Mouse (Mus musculus) heart, postnatal 0 days (tissue): ENCODE results near the gene Plekhd1.

Experiments
- CTCF ChIP-seq: IDR thresholded peaks from 2 replicates; pipeline ENCODE4 v1.5.1; 2016; ENCODE audit warnings: antibody characterized with exemption, control low read depth, low read depth
- EP300 ChIP-seq: IDR thresholded peaks from 2 replicates; pipeline ENCODE4 v1.6.1; 2016; ENCODE audit warnings: antibody characterized with exemption, low read depth

DNA sequence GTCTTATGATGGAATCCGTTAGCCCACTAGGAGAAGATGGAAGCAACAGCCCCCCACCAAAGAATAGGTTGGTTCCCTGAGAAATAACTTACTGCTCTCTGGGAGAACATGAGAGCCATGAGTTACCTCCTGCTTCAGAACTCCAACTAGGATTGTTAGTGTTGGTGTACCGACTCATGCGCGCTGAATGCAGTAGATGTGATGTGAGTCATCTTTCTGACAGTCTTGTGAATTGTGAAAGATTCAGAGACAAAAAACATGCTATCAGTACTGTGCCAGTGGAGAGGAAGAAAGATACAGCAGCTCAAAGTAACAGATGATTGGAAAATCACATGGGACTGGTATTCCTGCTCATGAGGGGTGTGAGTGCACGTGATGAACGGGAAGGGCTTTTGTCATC is 59.2 kb downstream of the Plekhd1 start:
- TF ChIP-seq CTCF (no peak), EP300 (no peak)
